Mouse (Mus musculus) liver, postnatal 0 days (tissue): ENCODE measurements around the gene A730061H03Rik. TPM values are rescaled to one million over a fixed set of nuclear protein-coding genes. Genes with fewer than 3 reads are reported as not detected.

Experiments used
- ATAC-seq: fragments of 200-750 bp; cut with Nextera tagmentation; 2 replicates; pipeline ENCODE4 v1.8.0; 2017; ENCODE audit warnings: mild to moderate bottlenecking, moderate library complexity
- DNase-seq: peaks from one replicate; pipeline ENCODE4 v3.0.0-alpha.2; 2016
- H3K27ac ChIP-seq: fragments of 300-500 bp; sonication (generic); 2 replicates; pipeline ENCODE4 v1.5.1; 2014; ENCODE audit warnings: antibody characterized with exemption, moderate library complexity, mild to moderate bottlenecking, low read depth
- H3K27me3 ChIP-seq: fragments of 300-500 bp; sonication (generic); 2 replicates; pipeline ENCODE4 v1.6.1; 2014; ENCODE audit warnings: low read length, control low read depth, mixed read lengths; ENCODE audit not compliant: insufficient read depth
- H3K36me3 ChIP-seq: fragments of 300-500 bp; sonication (generic); replicated peaks from 2 replicates; pipeline ENCODE4 v1.6.1; 2014; ENCODE audit warnings: mild to moderate bottlenecking, control low read depth, low read length, moderate library complexity, mixed read lengths; ENCODE audit not compliant: insufficient read depth
- H3K4me1 ChIP-seq: fragments of 300-500 bp; sonication (generic); 2 replicates; pipeline ENCODE4 v1.6.1; 2014; ENCODE audit warnings: antibody characterized with exemption, mild to moderate bottlenecking, control low read depth; ENCODE audit not compliant: insufficient read depth
- H3K4me2 ChIP-seq: fragments of 300-500 bp; sonication (generic); 2 replicates; pipeline ENCODE4 v1.6.1; 2014; ENCODE audit warnings: low read depth, mild to moderate bottlenecking, low read length, moderate library complexity, mixed read lengths
- H3K4me3 ChIP-seq: fragments of 300-500 bp; sonication (generic); 2 replicates; pipeline ENCODE4 v1.5.1; 2014; ENCODE audit warnings: low read depth, low read length
- H3K9ac ChIP-seq: fragments of 300-500 bp; sonication (generic); replicated peaks from 2 replicates; pipeline ENCODE4 v1.6.1; 2014; ENCODE audit warnings: mild to moderate bottlenecking, moderate library complexity
- H3K9me3 ChIP-seq: fragments of 300-500 bp; sonication (generic); 2 replicates; pipeline ENCODE4 v1.6.1; 2016; ENCODE audit warnings: mild to moderate bottlenecking, control low read depth, low read length, mixed read lengths
- CTCF ChIP-seq: sonication (generic); IDR thresholded peaks from 2 replicates; pipeline ENCODE4 v1.5.1; 2016; ENCODE audit warnings: antibody characterized with exemption, low read depth
- EP300 ChIP-seq: IDR thresholded peaks from 2 replicates; pipeline ENCODE4 v1.6.1; 2016; ENCODE audit warnings: antibody characterized with exemption, low read depth, mild to moderate bottlenecking
- WGBS: fragments of 180-500 bp; shearing (Covaris S2); extraction: QIAGEN DNeasy Blood & Tissue Kit; methylation state at CpG from one replicate; pipeline ENCODE4 v1.1.7; 2014; ENCODE audit not compliant: insufficient replicate concordance; 5-methylcytosine and 5-hydroxymethylcytosine counted together
- polyA plus RNA-seq: library from polyadenylated mRNA; unstranded; fragments of >200 nt; fragmentation: Nextera tagmentation; extraction: Ambion mirVana; gene quantifications from 2 replicates; pipeline ENCODE4 v1.2.1, GENCODE M21; 2015

The A730061H03Rik gene
- 1.3 and 1.4 TPM in 2 replicates for polyA plus RNA-seq

DNA sequence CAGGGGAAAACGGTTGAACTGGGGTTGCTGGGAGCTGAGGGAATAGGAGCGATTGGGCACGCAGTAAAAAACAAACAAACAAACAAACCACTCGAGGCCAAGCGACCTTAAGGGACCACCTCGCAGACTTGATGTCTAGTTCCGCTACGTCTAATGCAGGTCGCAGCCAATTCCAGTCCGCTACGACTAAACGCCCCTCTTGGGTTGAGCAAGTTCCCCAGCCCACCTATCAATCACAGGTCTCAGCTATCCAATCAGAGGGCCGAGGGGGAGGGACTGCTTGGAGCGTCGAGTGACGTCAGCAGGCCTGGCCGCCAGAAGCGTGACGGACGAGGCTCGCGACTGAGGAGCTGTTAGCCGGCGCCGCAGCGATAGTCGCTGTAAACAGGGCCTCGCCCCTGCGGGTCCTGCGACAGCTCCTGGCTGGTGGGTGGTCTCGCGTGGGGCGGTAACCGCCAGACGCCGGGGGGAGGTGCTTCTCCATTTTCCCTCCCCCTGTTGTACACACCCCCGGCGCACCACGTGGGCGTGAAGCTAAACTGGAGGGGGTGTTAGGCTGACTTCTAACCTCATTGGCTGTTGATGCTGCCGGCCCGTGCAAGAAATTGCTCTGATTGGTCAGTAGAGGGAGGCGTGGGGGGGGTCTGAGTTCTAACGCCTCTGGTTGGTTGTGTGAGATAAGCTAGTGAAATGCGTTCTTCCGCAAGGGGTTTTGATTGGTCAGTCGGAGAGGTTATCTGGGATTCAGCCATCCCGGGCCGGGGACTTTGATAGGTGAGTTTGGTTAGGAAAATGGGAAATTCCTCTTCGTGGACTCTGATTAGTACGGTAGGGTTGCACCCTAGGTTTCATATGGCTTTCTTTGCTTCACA is at the start of gene A730061H03Rik:
Gene A730061H03Rik (minus strand): TSS at position 205 of the 872 bp plus-strand sequence.
- Histone ChIP-seq H3K9ac (peak within 1 kb of the TSS; percentile 87), H3K9me3 (no peaks in the 10 kb centered on the region), H3K27ac (peak within 1 kb of the TSS; percentile 99), H3K36me3 (peaks cover 28% of the 10 kb centered on the region), H3K4me1 (peaks cover 43% of the 10 kb centered on the region), H3K4me3 (peak within 1 kb of the TSS; percentile 65), H3K4me2 (peak within 1 kb of the TSS; percentile 73), H3K27me3 (no peaks in the 10 kb centered on the region)
- TF ChIP-seq CTCF (no peak), EP300 (peak; percentile 90)
- under 1% methylated on average over 50 of the region's 51 CpGs for WGBS
- peak; percentile 98 for DNase-seq
- ATAC-seq: peak; percentile 87

DNA sequence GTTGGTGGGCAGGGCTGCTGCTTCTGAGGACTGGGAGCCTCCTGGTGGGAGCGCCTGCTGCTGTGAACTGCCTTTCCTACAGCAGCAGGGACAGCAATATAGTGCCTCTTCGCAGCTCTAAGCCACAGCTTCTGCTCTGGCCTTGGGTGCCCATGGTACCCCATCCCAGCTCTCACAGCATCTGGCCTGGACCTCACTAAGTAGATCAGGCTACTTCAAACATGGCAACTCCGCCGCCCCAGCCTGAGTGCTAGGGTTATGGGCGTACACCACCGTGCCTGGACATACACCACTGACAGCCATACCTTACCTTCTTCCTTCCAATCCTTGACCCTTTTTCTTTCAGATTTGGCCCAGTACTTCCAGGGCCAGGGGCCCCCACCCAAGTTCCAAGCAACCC is 48.1 kb upstream of the A730061H03Rik start:
- H3K4me3 ChIP-seq: no peak overlapping the region
- no peak for TF ChIP-seq EP300
- TF ChIP-seq CTCF: no peak
- no peaks in the 10 kb centered on the region for H3K9me3 ChIP-seq
- peaks cover 27% of the 10 kb centered on the region for H3K4me1 ChIP-seq
- no peak overlapping the region for H3K4me2 ChIP-seq
- WGBS: 95% methylated on average over 6 of the region's 6 CpGs
- ATAC-seq (no peak), DNase-seq (no peak)
- no peak overlapping the region for H3K27ac ChIP-seq
- H3K9ac ChIP-seq: no peak overlapping the region
- H3K27me3 ChIP-seq: no peaks in the 10 kb centered on the region
- peaks cover 58% of the 10 kb centered on the region for H3K36me3 ChIP-seq

DNA sequence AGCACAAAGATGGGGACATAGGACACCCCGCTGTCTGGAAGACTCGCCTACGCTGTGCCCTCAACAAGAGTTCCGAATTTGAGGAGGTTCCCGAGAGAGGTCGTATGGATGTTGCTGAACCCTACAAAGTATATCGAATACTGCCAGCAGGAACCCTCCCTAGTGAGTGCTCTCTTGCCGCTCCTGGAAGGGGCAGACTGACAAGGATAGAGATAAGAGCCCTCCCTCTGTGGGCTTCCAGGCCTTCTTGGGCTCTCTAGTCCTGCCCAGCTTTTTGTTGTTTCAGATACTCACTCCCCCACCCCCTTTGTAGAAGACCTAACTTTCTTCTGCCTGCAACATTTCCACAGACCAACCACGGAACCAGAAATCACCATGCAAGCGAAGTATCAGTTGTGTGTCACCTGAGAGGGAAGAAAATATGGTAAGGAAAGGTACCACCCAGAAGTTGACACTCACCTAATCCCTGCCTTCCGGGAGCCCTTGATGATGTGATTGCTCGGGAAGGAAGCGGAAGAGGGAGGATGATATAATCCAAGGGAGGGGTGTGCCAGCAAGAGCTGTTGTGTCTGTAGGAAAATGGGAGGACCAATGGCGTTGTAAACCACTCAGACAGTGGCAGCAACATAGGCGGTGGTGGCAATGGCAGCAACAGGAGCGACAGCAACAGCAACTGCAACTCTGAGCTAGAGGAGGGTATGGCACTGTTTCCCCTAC is 45.7 kb upstream of the A730061H03Rik start:
- peak overlapping the region; percentile 75 for H3K4me2 ChIP-seq
- H3K36me3 ChIP-seq: peaks cover 81% of the 10 kb centered on the region
- H3K27me3 ChIP-seq: no peaks in the 10 kb centered on the region
- no peak for DNase-seq
- no peak for ATAC-seq
- WGBS: 74% methylated on average over 16 of the region's 16 CpGs
- no peaks in the 10 kb centered on the region for H3K9me3 ChIP-seq
- peaks cover 36% of the 10 kb centered on the region for H3K4me1 ChIP-seq
- H3K27ac ChIP-seq: peak overlapping the region; percentile 44
- peak overlapping the region; percentile 96 for H3K9ac ChIP-seq
- no peak for TF ChIP-seq CTCF
- TF ChIP-seq EP300: no peak
- peak overlapping the region; percentile 78 for H3K4me3 ChIP-seq

DNA sequence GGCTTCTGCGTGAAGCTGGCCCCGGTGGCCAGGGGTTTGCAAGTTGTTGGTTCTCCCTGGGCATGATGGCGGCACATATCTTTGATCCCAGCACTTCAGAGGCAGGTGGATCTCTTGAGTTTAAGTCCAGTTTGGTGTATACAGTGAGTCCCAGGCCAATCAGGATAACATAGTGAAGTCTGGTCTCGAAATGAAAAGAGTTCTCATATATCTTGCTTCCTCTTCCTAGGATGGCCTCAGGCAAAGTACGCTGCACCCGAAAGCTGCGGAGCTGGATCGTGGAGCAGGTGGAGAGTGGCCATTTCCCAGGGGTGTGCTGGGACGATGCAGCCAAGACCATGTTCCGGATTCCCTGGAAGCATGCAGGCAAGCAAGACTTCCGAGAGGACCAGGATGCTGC is 44.6 kb upstream of the A730061H03Rik start:
- H3K4me2 ChIP-seq: peak overlapping the region; percentile 75
- peaks cover 36% of the 10 kb centered on the region for H3K4me1 ChIP-seq
- H3K27ac ChIP-seq: peak overlapping the region; percentile 99
- WGBS: 83% methylated on average over 11 of the region's 11 CpGs
- peak overlapping the region; percentile 96 for H3K9ac ChIP-seq
- peak overlapping the region; percentile 78 for H3K4me3 ChIP-seq
- DNase-seq (no peak), ATAC-seq (no peak)
- no peak for TF ChIP-seq EP300
- TF ChIP-seq CTCF: no peak
- no peaks in the 10 kb centered on the region for H3K27me3 ChIP-seq
- peaks cover 80% of the 10 kb centered on the region for H3K36me3 ChIP-seq
- H3K9me3 ChIP-seq: no peaks in the 10 kb centered on the region

DNA sequence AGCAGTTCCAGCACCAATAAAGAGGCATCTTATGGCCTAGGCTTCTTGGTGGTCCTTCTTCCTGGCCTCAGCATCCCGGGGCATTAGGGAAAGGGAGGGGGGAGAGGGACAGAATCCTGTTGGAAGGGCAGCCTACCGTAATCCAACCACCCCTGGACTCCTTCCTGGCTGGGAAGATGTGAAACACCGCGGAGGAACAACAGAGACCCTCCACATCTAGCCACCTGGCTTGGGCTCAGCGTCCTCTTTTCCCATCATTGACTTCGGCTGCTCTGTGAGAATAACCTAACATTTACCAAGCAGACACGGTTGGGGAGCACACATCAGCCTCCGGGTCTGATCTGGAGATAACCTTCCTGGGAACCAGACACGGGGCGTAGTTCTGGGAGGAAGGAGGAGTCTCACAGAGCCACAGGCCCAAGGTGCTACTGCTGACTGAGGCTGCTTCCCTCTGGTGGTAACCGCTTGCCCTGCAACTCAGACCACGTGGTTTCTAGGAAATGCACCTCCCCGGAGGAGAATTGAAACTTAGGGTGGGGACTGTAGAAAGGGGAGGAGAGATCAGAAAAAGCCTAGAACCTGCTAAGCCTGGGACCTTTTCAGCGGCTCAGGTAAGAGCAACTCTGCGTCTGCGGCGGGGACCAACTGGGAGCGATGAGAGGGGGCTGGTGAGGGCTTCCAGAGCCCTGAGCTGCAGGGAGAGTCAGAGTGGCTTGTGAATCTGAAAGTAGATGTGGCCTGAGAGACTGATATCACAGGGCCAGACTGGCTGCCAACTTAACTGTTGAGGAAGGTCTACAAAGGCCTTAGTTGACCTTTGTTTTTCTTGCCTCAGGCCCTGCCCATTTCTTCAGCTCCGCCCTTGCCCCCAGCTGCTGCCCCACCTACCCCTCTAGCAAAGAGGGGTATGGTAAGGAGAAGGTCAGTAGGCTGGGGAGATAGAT is 43.7 kb upstream of the A730061H03Rik start:
- H3K4me3 ChIP-seq: peak overlapping the region; percentile 78
- peak overlapping the region; percentile 96 for H3K9ac ChIP-seq
- H3K27ac ChIP-seq: peak overlapping the region; percentile 99
- ATAC-seq (peak; percentile 96), DNase-seq (peak; percentile 95)
- no peaks in the 10 kb centered on the region for H3K9me3 ChIP-seq
- TF ChIP-seq EP300: peak; percentile 88; the same call in 1 of the 2 replicates
- peak; percentile 99 for TF ChIP-seq CTCF
- peaks cover 80% of the 10 kb centered on the region for H3K36me3 ChIP-seq
- 8% methylated on average over 19 of the region's 19 CpGs for WGBS
- no peaks in the 10 kb centered on the region for H3K27me3 ChIP-seq
- H3K4me1 ChIP-seq: peaks cover 36% of the 10 kb centered on the region
- peak overlapping the region; percentile 75 for H3K4me2 ChIP-seq
